Mouse (Mus musculus) ES-Bruce4 (cell line): ENCODE data around the gene 4930430F08Rik. TPM values are rescaled to one million over a fixed set of nuclear protein-coding genes. Genes with fewer than 3 reads are reported as not detected.

Experiments used
- H3K27ac ChIP-seq: 2 replicates; pipeline ENCODE4 v1.5.1; 2012; ENCODE audit warnings: low read length, inconsistent platforms; ENCODE audit not compliant: insufficient read depth
- H3K27me3 ChIP-seq: 2 replicates; pipeline ENCODE4 v1.6.1; 2012; ENCODE audit warnings: mild to moderate bottlenecking, low read length, inconsistent platforms; ENCODE audit not compliant: control insufficient read depth, poor library complexity, insufficient read depth, severe bottlenecking
- H3K36me3 ChIP-seq: 2 replicates; pipeline ENCODE4 v1.6.1; 2012; ENCODE audit warnings: inconsistent platforms, mild to moderate bottlenecking, low read length, moderate library complexity; ENCODE audit not compliant: control insufficient read depth, poor library complexity, insufficient read depth, severe bottlenecking
- H3K4me1 ChIP-seq: one replicate; pipeline ENCODE4 v1.8.1; 2011; ENCODE audit warnings: low read length; ENCODE audit not compliant: control insufficient read depth, insufficient read depth
- H3K4me3 ChIP-seq: 2 replicates; pipeline ENCODE4 v1.5.1; 2011; ENCODE audit warnings: low read depth, mild to moderate bottlenecking, low read length
- H3K9ac ChIP-seq: 2 replicates; pipeline ENCODE4 v1.6.1; 2012; ENCODE audit warnings: low read depth, mild to moderate bottlenecking, inconsistent platforms; ENCODE audit not compliant: poor library complexity, severe bottlenecking
- H3K9me3 ChIP-seq: replicated peaks from 2 replicates; pipeline ENCODE4 v1.6.1; 2012; ENCODE audit warnings: mild to moderate bottlenecking, low read length, inconsistent platforms; ENCODE audit not compliant: control insufficient read depth, poor library complexity, insufficient read depth, severe bottlenecking
- CTCF ChIP-seq: IDR thresholded peaks from one replicate; pipeline ENCODE4 v1.8.1; 2011; ENCODE audit warnings: low read depth, low read length
- EP300 ChIP-seq: IDR thresholded peaks from 2 replicates; pipeline ENCODE4 v1.6.1; 2011; ENCODE audit warnings: low read depth, low read length; ENCODE audit not compliant: insufficient read depth
- POLR2A ChIP-seq: IDR thresholded peaks from one replicate; pipeline ENCODE4 v1.8.1; 2011; ENCODE audit warnings: low read length; ENCODE audit not compliant: insufficient read depth
- polyA plus RNA-seq: library from polyadenylated mRNA; stranded (reverse); fragments of >200 nt; gene quantifications from 2 replicates; pipeline ENCODE4 v1.2.4, GENCODE M21; 2011; ENCODE audit warnings: low read depth; ENCODE audit not compliant: missing spikeins, insufficient read depth, insufficient read length

Gene 4930430F08Rik
- polyA plus RNA-seq, 1 experiment = 28.0 TPM

- Histone ChIP-seq H3K27ac (no peak overlapping the region), H3K9me3 (no peaks in the 10 kb centered on the region), H3K27me3 (no peaks in the 10 kb centered on the region), H3K4me1 (no peaks in the 10 kb centered on the region), H3K9ac (no peak overlapping the region), H3K4me3 (no peak overlapping the region), H3K36me3 (no peaks in the 10 kb centered on the region)
- TF ChIP-seq EP300 = no peak
- TF ChIP-seq POLR2A = no peak
- no peak for TF ChIP-seq CTCF
Measured at GRCm38 (mm10) chr10:100604254-100604653, 14.0 kb upstream of the 4930430F08Rik start.

GRCm38 (mm10) chr10:100603511-100603910 lies 13.3 kb upstream of the 4930430F08Rik start:
- Histone ChIP-seq H3K27me3 (no peaks in the 10 kb centered on the region), H3K36me3 (no peaks in the 10 kb centered on the region), H3K4me1 (no peaks in the 10 kb centered on the region), H3K4me3 (no peak overlapping the region), H3K9ac (no peak overlapping the region), H3K9me3 (no peaks in the 10 kb centered on the region), H3K27ac (no peak overlapping the region)
- TF ChIP-seq EP300 (no peak), CTCF (no peak), POLR2A (no peak)

- TF ChIP-seq EP300 = no peak
- TF ChIP-seq POLR2A = no peak
- TF ChIP-seq CTCF = no peak
- H3K4me1 ChIP-seq = no peaks in the 10 kb centered on the region
- no peak overlapping the region for H3K4me3 ChIP-seq
- H3K36me3 ChIP-seq = no peaks in the 10 kb centered on the region
- H3K9ac ChIP-seq = no peak overlapping the region
- H3K27me3 ChIP-seq = no peaks in the 10 kb centered on the region
- H3K27ac ChIP-seq = no peak overlapping the region
- H3K9me3 ChIP-seq = no peaks in the 10 kb centered on the region
Measured at GRCm38 (mm10) chr10:100598339-100598738, 8.1 kb upstream of the 4930430F08Rik start.

- H3K4me1 ChIP-seq = no peaks in the 10 kb centered on the region
- H3K27ac ChIP-seq = no peak overlapping the region
- TF ChIP-seq CTCF (no peak), POLR2A (peak; percentile 47)
- peaks cover 28% of the 10 kb centered on the region for H3K9me3 ChIP-seq
- H3K9ac ChIP-seq = peak overlapping the region; percentile 67
- no peaks in the 10 kb centered on the region for H3K27me3 ChIP-seq
- peak overlapping the region; percentile 99 for H3K4me3 ChIP-seq
- peaks cover 18% of the 10 kb centered on the region for H3K36me3 ChIP-seq
Measured at GRCm38 (mm10) chr10:100588932-100589388, 1.3 kb downstream of the 4930430F08Rik start.

GRCm38 (mm10) chr10:100588524-100588923 lies 1.7 kb downstream of the 4930430F08Rik start:
- no peaks in the 10 kb centered on the region for H3K4me1 ChIP-seq
- peak overlapping the region; percentile 99 for H3K4me3 ChIP-seq
- peak overlapping the region; percentile 67 for H3K9ac ChIP-seq
- H3K27me3 ChIP-seq = no peaks in the 10 kb centered on the region
- TF ChIP-seq EP300 (no peak), CTCF (no peak), POLR2A (no peak)
- H3K27ac ChIP-seq = no peak overlapping the region
- H3K36me3 ChIP-seq = peaks cover 19% of the 10 kb centered on the region
- H3K9me3 ChIP-seq = peaks cover 32% of the 10 kb centered on the region

GRCm38 (mm10) chr10:100584178-100584577 lies 6.0 kb downstream of the 4930430F08Rik start:
- Histone ChIP-seq H3K9ac (no peak overlapping the region), H3K36me3 (peaks cover 19% of the 10 kb centered on the region), H3K27ac (no peak overlapping the region), H3K4me3 (no peak overlapping the region), H3K4me1 (no peaks in the 10 kb centered on the region), H3K27me3 (no peaks in the 10 kb centered on the region), H3K9me3 (peaks cover 40% of the 10 kb centered on the region)
- TF ChIP-seq CTCF = no peak
